Mouse (Mus musculus) olfactory bulb, adult 2 months (tissue): ENCODE measurements at regions not wholly inside any gene's neighbourhood (a gene's known extent, or its start where the extent isn't known, plus 50 kb on each side); places are given as distances from the start of the nearest gene placed in this dataset.

Source experiments
- H3K27ac ChIP-seq: fragments of 200-500 bp; 2 replicates; pipeline ENCODE4 v1.5.1; 2012; ENCODE audit warnings: low read depth, low read length; ENCODE audit not compliant: insufficient read depth
- H3K4me1 ChIP-seq: fragments of 200-500 bp; 2 replicates; pipeline ENCODE4 v1.6.1; 2012; ENCODE audit warnings: low read length; ENCODE audit not compliant: control insufficient read depth, insufficient read depth
- H3K4me3 ChIP-seq: fragments of 200-500 bp; 2 replicates; pipeline ENCODE4 v1.5.1; 2012; ENCODE audit warnings: mild to moderate bottlenecking, low read depth, low read length, moderate library complexity; ENCODE audit not compliant: insufficient read depth
- CTCF ChIP-seq: fragments of 200-500 bp; IDR thresholded peaks from 2 replicates; pipeline ENCODE4 v1.5.1; 2012; ENCODE audit warnings: low read depth, mild to moderate bottlenecking, low read length, moderate library complexity; ENCODE audit not compliant: insufficient read depth
- POLR2A ChIP-seq: fragments of 200-500 bp; IDR thresholded peaks from 2 replicates; pipeline ENCODE4 v1.6.1; 2012; ENCODE audit warnings: mild to moderate bottlenecking, low read depth, low read length, moderate library complexity; ENCODE audit not compliant: insufficient read depth
- WGBS: fragments of 180-500 bp; shearing (Covaris S2); methylation state at CpG from one replicate; pipeline ENCODE4 v1.1.7; 2018; 5-methylcytosine and 5-hydroxymethylcytosine counted together

GRCm38 (mm10) chr9:47473776-47474365, 56.1 kb upstream of the Cadm1 start:
- TF ChIP-seq CTCF = no peak
- no peak for TF ChIP-seq POLR2A
- Histone ChIP-seq H3K4me3 (no peak overlapping the region), H3K27ac (no peak overlapping the region), H3K4me1 (no peaks in the 10 kb centered on the region)
- 94% methylated on average over 5 of the region's 5 CpGs for WGBS

GRCm38 (mm10) chr9:47474776-47475175, 55.2 kb upstream of the Cadm1 start:
- Histone ChIP-seq H3K4me3 (no peak overlapping the region), H3K27ac (no peak overlapping the region), H3K4me1 (no peaks in the 10 kb centered on the region)
- WGBS = 45% methylated on average over 5 of the region's 5 CpGs
- no peak for TF ChIP-seq POLR2A
- no peak for TF ChIP-seq CTCF

- no peak overlapping the region for H3K27ac ChIP-seq
- no peak overlapping the region for H3K4me3 ChIP-seq
- TF ChIP-seq CTCF (no peak), POLR2A (no peak)
- WGBS = 98% methylated on average over 2 of the region's 2 CpGs
- H3K4me1 ChIP-seq = no peaks in the 10 kb centered on the region
Observed at GRCm38 (mm10) chr9:47477889-47478288, 52.1 kb upstream of the Cadm1 start.
